Mouse (Mus musculus) CH12.LX (cell line): ENCODE data around the gene Adra2a. TPM values are rescaled to one million over a fixed set of nuclear protein-coding genes. Genes with fewer than 3 reads are reported as not detected.

Source experiments
- DNase-seq: peaks from one replicate; pipeline ENCODE4 v3.0.0-alpha.2; 2013; ENCODE audit errors: extremely low read depth
- H3K27ac ChIP-seq: 2 replicates; pipeline ENCODE4 v1.5.1; 2012; ENCODE audit warnings: low read depth, mild to moderate bottlenecking, control low read depth, moderate library complexity; ENCODE audit not compliant: insufficient read depth
- H3K27me3 ChIP-seq: replicated peaks from 2 replicates; pipeline ENCODE3; 2012; ENCODE audit warnings: inconsistent platforms
- H3K36me3 ChIP-seq, 2 experiments: replicated peaks in 1 of 2; 2 replicates each; pipeline versions ENCODE3 to v1.6.1; 2012; ENCODE audit warnings: inconsistent platforms in 1 of 2, low read length in 1 of 2, mild to moderate bottlenecking in 1 of 2, mixed read lengths in 1 of 2, moderate library complexity in 1 of 2; ENCODE audit not compliant: control insufficient read depth in 1 of 2, insufficient read depth in 1 of 2
- H3K4me1 ChIP-seq, 2 experiments: 2 replicates each; pipeline ENCODE4 v1.6.1; 2012; ENCODE audit warnings: inconsistent platforms in 1 of 2, moderate library complexity in 1 of 2; ENCODE audit not compliant: insufficient read depth in 2 of 2, control insufficient read depth in 1 of 2
- H3K4me2 ChIP-seq: 2 replicates; pipeline ENCODE4 v1.6.1; 2012; ENCODE audit warnings: low read depth, mild to moderate bottlenecking, control low read depth; ENCODE audit not compliant: poor library complexity, insufficient read depth, severe bottlenecking
- H3K4me3 ChIP-seq, 3 experiments: fragments of 150-350 bp in 1 of 3; sonication (generic) in 1 of 3; replicated peaks in 1 of 3; 2 replicates each; pipeline versions ENCODE3 to v1.5.1; 2011 to 2012; ENCODE audit warnings: low read depth in 2 of 3, low read length in 2 of 3, mild to moderate bottlenecking in 2 of 3, moderate library complexity in 2 of 3, control low read depth in 1 of 3, improper control_type of control experiment in 1 of 3, inconsistent platforms in 1 of 3, mixed read lengths in 1 of 3; ENCODE audit not compliant: poor library complexity in 1 of 3
- H3K79me2 ChIP-seq: replicated peaks from 2 replicates; pipeline ENCODE4 v1.6.1; 2012; ENCODE audit warnings: mild to moderate bottlenecking, moderate library complexity; ENCODE audit not compliant: control insufficient read depth, poor library complexity, insufficient read depth, severe bottlenecking; ENCODE audit errors: extremely low read depth
- H3K9ac ChIP-seq: 2 replicates; pipeline ENCODE4 v1.6.1; 2012; ENCODE audit warnings: low read depth, mild to moderate bottlenecking, control low read depth, moderate library complexity; ENCODE audit not compliant: insufficient read depth
- H3K9me3 ChIP-seq: replicated peaks from 2 replicates; pipeline ENCODE3; 2012; ENCODE audit warnings: low read length, inconsistent platforms, mixed read lengths
- BHLHE40 ChIP-seq: IDR thresholded peaks from 2 replicates; pipeline ENCODE4 v1.6.1; 2011; ENCODE audit warnings: mild to moderate bottlenecking, low read depth, low read length, improper control_type of control experiment
- ELF1 ChIP-seq: IDR thresholded peaks from 2 replicates; pipeline ENCODE4 v1.6.1; 2014; ENCODE audit warnings: low read depth, mild to moderate bottlenecking, inconsistent platforms, low read length, improper control_type of control experiment
- EP300 ChIP-seq: IDR thresholded peaks from 2 replicates; pipeline ENCODE4 v1.6.1; 2011; ENCODE audit warnings: low read length, improper control_type of control experiment
- GABPA ChIP-seq: IDR thresholded peaks from 2 replicates; pipeline ENCODE4 v1.6.1; 2012; ENCODE audit warnings: low read depth, low read length, improper control_type of control experiment, inconsistent platforms; ENCODE audit not compliant: insufficient replicate concordance
- HCFC1 ChIP-seq: IDR thresholded peaks from 2 replicates; pipeline ENCODE4 v1.6.1; 2012; ENCODE audit warnings: low read depth, mild to moderate bottlenecking, inconsistent platforms, low read length, improper control_type of control experiment
- IRF4 ChIP-seq: IDR thresholded peaks from 2 replicates; pipeline ENCODE4 v1.6.1; 2014; ENCODE audit warnings: low read depth, mild to moderate bottlenecking, inconsistent platforms, low read length, improper control_type of control experiment
- JUN ChIP-seq: IDR thresholded peaks from 2 replicates; pipeline ENCODE4 v1.6.1; 2011; ENCODE audit warnings: low read depth, mild to moderate bottlenecking, low read length, improper control_type of control experiment, moderate library complexity; ENCODE audit not compliant: insufficient read depth
- JUND ChIP-seq: conservative IDR thresholded peaks from 2 replicates; pipeline ENCODE4 v1.6.1; 2011; ENCODE audit warnings: low read depth, low read length, improper control_type of control experiment
- MAX ChIP-seq: IDR thresholded peaks from 2 replicates; pipeline ENCODE4 v1.6.1; 2011; ENCODE audit warnings: low read length, improper control_type of control experiment
- MEF2A ChIP-seq: IDR thresholded peaks from 2 replicates; pipeline ENCODE4 v1.6.1; 2014; ENCODE audit warnings: low read depth, mild to moderate bottlenecking, inconsistent platforms, low read length, improper control_type of control experiment, borderline replicate concordance
- MXI1 ChIP-seq: IDR thresholded peaks from 2 replicates; pipeline ENCODE4 v1.6.1; 2011; ENCODE audit warnings: mild to moderate bottlenecking, low read depth, low read length, improper control_type of control experiment
- MYC ChIP-seq: IDR thresholded peaks from 2 replicates; pipeline ENCODE4 v1.6.1; 2011; ENCODE audit warnings: low read depth, mild to moderate bottlenecking, improper control_type of control experiment, low read length
- NRF1 ChIP-seq: IDR thresholded peaks from 2 replicates; pipeline ENCODE4 v1.6.1; 2014; ENCODE audit warnings: low read depth, mild to moderate bottlenecking, inconsistent platforms, low read length, improper control_type of control experiment, moderate library complexity
- PAX5 ChIP-seq: IDR thresholded peaks from 2 replicates; pipeline ENCODE4 v1.6.1; 2012; ENCODE audit warnings: low read length, inconsistent platforms, mixed read lengths
- POLR2A ChIP-seq: IDR thresholded peaks from 2 replicates; pipeline ENCODE4 v1.6.1; 2011; ENCODE audit warnings: low read depth, mild to moderate bottlenecking, improper control_type of control experiment, low read length
- RCOR1 ChIP-seq: conservative IDR thresholded peaks from 2 replicates; pipeline ENCODE4 v1.6.1; 2012; ENCODE audit warnings: low read depth, mild to moderate bottlenecking, inconsistent platforms, low read length, improper control_type of control experiment
- SIN3A ChIP-seq: IDR thresholded peaks from 2 replicates; pipeline ENCODE4 v1.6.1; 2012; ENCODE audit warnings: low read length, improper control_type of control experiment, inconsistent platforms
- TCF12 ChIP-seq: IDR thresholded peaks from 2 replicates; pipeline ENCODE4 v1.6.1; 2014; ENCODE audit warnings: low read depth, mild to moderate bottlenecking, inconsistent platforms, low read length, improper control_type of control experiment
- USF1 ChIP-seq: IDR thresholded peaks from 2 replicates; pipeline ENCODE4 v1.6.1; 2014; ENCODE audit warnings: low read depth, mild to moderate bottlenecking, inconsistent platforms, low read length, improper control_type of control experiment
- USF2 ChIP-seq: conservative IDR thresholded peaks from 2 replicates; pipeline ENCODE4 v1.6.1; 2011; ENCODE audit warnings: low read depth, low read length, improper control_type of control experiment
- ZKSCAN1 ChIP-seq: IDR thresholded peaks from 2 replicates; pipeline ENCODE4 v1.6.1; 2012; ENCODE audit warnings: low read depth, inconsistent platforms, low read length, improper control_type of control experiment, borderline replicate concordance
- ZNF384 ChIP-seq: IDR thresholded peaks from 2 replicates; pipeline ENCODE4 v1.6.1; 2012; ENCODE audit warnings: low read depth, low read length, improper control_type of control experiment, inconsistent platforms
- dilution Hi-C: fragments of 300-500 bp; cut with MboI; formaldehyde crosslinking; loops from 2 replicates; pipeline ENCODE4 v1.14.3; 2020; ENCODE audit warnings: low sequenced_read_pairs; ENCODE audit not compliant: extremely low pct_unique_long_range_greater_than_20kb, extremely low pct_ligation_motif_present
- in situ Hi-C: fragments of 300-500 bp; cut with MboI; formaldehyde crosslinking; loops from 3 replicates; pipeline ENCODE4 v1.14.3; 2019; ENCODE audit warnings: low sequenced_read_pairs, low pct_ligation_motif_present, low pct_unique_long_range_greater_than_20kb, mixed read lengths
- polyA plus RNA-seq: library from polyadenylated mRNA; unstranded; fragments of >175 nt; gene quantifications from 2 replicates; pipeline ENCODE4 v1.2.1, GENCODE M21; 2012; ENCODE audit warnings: low read depth; ENCODE audit not compliant: insufficient read length
- total RNA-seq, 2 experiments: library from RNA; depleted of rRNA; stranded (reverse); fragments of 300-350 nt in 1 of 2; fragments of >200 nt in 1 of 2; gene quantifications; 2 replicates each; pipeline ENCODE4 v1.2.3; 2012 to 2014

Gene Adra2a
- total and polyA plus RNA-seq, 3 experiments, result 0.04 to 0.07 TPM; not detected in 1

DNA sequence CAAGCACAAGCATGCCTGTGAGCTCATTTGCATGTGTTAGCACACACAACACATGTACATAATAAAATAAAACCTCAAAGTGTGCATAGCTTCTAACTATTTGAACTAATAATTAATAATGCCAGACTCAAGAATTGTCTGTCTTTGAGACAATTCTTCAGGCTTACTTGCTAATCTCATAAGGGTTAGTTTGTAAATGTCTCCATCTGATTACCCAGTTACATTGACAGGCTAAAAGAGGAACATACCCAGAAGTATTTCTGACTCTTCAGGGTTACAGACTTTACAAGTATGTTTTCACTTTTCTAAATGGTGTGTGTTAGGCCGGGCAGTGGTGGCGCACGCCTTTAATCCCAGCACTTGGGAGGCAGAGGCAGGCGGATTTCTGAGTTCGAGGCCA lies 28.4 kb upstream of the Adra2a start:
- H3K9ac ChIP-seq, result no peak overlapping the region
- H3K36me3 ChIP-seq, result peaks cover 2 to 14% of the 10 kb centered on the region in 2 experiments
- H3K27me3 ChIP-seq, result no peaks in the 10 kb centered on the region
- peak overlapping the region; percentile 62 for H3K4me2 ChIP-seq
- no peak overlapping the region for H3K27ac ChIP-seq
- H3K79me2 ChIP-seq, result no peaks in the 10 kb centered on the region
- in situ Hi-C loops (no loop called here), dilution Hi-C loops (no loop called here)
- TF ChIP-seq MYC (no peak), GABPA (no peak), POLR2A (no peak), ZNF384 (no peak), HCFC1 (no peak), RCOR1 (no peak), ZKSCAN1 (no peak), MAX (no peak)
- TF ChIP-seq, all 38 proteins: peak for 0
- peaks cover 6 to 31% of the 10 kb centered on the region in 2 experiments for H3K4me1 ChIP-seq
- DNase-seq, result peak; percentile 29
- no peaks in the 10 kb centered on the region for H3K9me3 ChIP-seq
- H3K4me3 ChIP-seq, result no peak overlapping the region

DNA sequence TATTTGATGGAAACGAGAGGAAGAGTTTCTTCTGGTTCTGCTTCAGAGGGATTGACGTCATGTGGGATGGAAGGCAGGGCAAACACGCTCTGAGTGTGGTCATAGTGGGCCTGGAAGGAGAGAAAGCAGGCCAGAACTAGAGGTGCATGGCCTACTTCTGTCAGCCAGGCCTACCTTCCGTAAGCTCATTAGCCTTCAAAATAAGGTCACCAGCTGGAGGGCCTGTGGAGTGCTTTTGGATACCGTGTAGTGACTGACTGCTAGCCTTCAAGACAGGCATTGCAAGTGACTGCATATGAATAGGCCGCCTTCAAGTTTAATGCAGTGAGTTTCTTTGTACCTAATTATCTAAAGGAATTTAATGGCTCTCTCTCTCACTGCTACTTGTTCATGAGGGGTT lies 8.9 kb upstream of the Adra2a start:
- Histone ChIP-seq H3K79me2 (no peaks in the 10 kb centered on the region), H3K4me3 (no peak overlapping the region), H3K9me3 (no peaks in the 10 kb centered on the region), H3K4me2 (no peak overlapping the region), H3K9ac (no peak overlapping the region), H3K36me3 (peaks cover 12 to 28% of the 10 kb centered on the region in 2 experiments), H3K4me1 (no peaks in the 10 kb centered on the region), H3K27me3 (no peaks in the 10 kb centered on the region), H3K27ac (no peak overlapping the region)
- dilution Hi-C loops (no loop called here), in situ Hi-C loops (no loop called here)
- TF ChIP-seq MAX (no peak), SIN3A (no peak), BHLHE40 (no peak), JUN (no peak), ELF1 (no peak), USF1 (no peak), IRF4 (no peak), HCFC1 (no peak), JUND (no peak), PAX5 (no peak), MXI1 (no peak), USF2 (no peak), TCF12 (no peak), MEF2A (no peak), MYC (no peak), EP300 (no peak), NRF1 (no peak)
- DNase-seq, result no peak
